Mouse (Mus musculus) erythroblast, embryonic 14.5 days (primary cell): ENCODE data around the gene Ewsr1.

Experiments
- GATA1 ChIP-seq: IDR thresholded peaks from 2 replicates; pipeline ENCODE4 v1.6.1; 2012; ENCODE audit warnings: low read length, inconsistent platforms, mixed read lengths
- TAL1 ChIP-seq: IDR thresholded peaks from 3 replicates; pipeline ENCODE4 v1.6.1; 2012; ENCODE audit warnings: low read length, inconsistent platforms, mixed read lengths

- no peak for TF ChIP-seq TAL1
- no peak for TF ChIP-seq GATA1
These were observed 61.8 kb downstream of the Ewsr1 start for GRCm38 (mm10) chr11:5037146-5037854.
